ENCODE assay signal across 10 mouse cellular contexts in genomic region chr10:94397833-94398596, GRCm38 (mm10).
DNase-seq lines count a peak whose midpoint lies in the region.
"Had no signal": no experiment of that assay in that cellular context is flagged by ENCODE, and none has a peak within 500 bp of the region (broad histone marks: within the 10 kb centered on the region; RNA-seq: fewer than 3 reads in every experiment).

No protein-coding gene starts in this region.

- WGBS in heart, embryonic 10.5 days: 70% methylated on average over 11 of the region's 11 CpGs

- H3K4me1 ChIP-seq in heart, embryonic 10.5 days: no peaks in the 10 kb centered on the region
- H3K4me1 ChIP-seq: midbrain, embryonic 15.5 days had no signal

- H3K36me3 ChIP-seq in heart, embryonic 10.5 days: no peaks in the 10 kb centered on the region
- H3K36me3 ChIP-seq: midbrain, embryonic 15.5 days had no signal

- no peak overlapping the region for H3K27ac ChIP-seq in heart, embryonic 10.5 days
- H3K27ac ChIP-seq: midbrain, embryonic 15.5 days had no signal

- intact Hi-C loops in gastrocnemius, postnatal 14 days (cut with DNase I; ENCODE audit: low total_unique reads): no loop called here

- H3K4me3 ChIP-seq in heart, embryonic 10.5 days: no peak overlapping the region
- H3K4me3 ChIP-seq: midbrain, embryonic 15.5 days had no signal

- no peaks in the 10 kb centered on the region for H3K27me3 ChIP-seq in heart, embryonic 10.5 days (ENCODE audit: insufficient read depth, poor library complexity, severe bottlenecking)
- H3K27me3 ChIP-seq: midbrain, embryonic 15.5 days had no signal

- peak; percentile 53 for DNase-seq in heart, adult 8-10 months (ENCODE audit: low spot score)
- no peak for DNase-seq in heart, embryonic 10.5 days (ENCODE audit: low spot score)
- DNase-seq in adipocyte (ENCODE audit: low spot score): peak; percentile 14
- peak; percentile 47 for DNase-seq in gastrocnemius, postnatal 14 days
- DNase-seq in kidney, postnatal 36 days: peak; percentile 53 to 76
- DNase-seq in left cerebral cortex, adult 11 months (ENCODE audit: low spot score): no peak
- no peak for DNase-seq in urinary bladder, postnatal 10 days (ENCODE audit: low spot score)
- no peak for DNase-seq in T-cell, adult 2 months (ENCODE audit: low spot score)
- DNase-seq: liver had no signal

- no peaks in the 10 kb centered on the region for H3K9me3 ChIP-seq in heart, embryonic 10.5 days
- H3K9me3 ChIP-seq: midbrain, embryonic 15.5 days had no signal

Comparison
In these comparisons a context has a peak if more than half of its experiments do, and no peak if none do; other contexts are left out.
1. DNase-seq: peak in heart, adult 8-10 months (single experiment), adipocyte (single experiment), gastrocnemius, postnatal 14 days (single experiment) and kidney, postnatal 36 days (2 of 2); none in heart, embryonic 10.5 days (single experiment), left cerebral cortex, adult 11 months (single experiment), urinary bladder, postnatal 10 days (single experiment) and T-cell, adult 2 months (single experiment).